Mouse (Mus musculus) kidney, postnatal 4 days (tissue): Measurements from ENCODE around the gene Kcnt1.
"Not testable (repeated sequence)": the region's sequence is repeated elsewhere in the genome, so short reads cannot be mapped to it uniquely, and the experiment has no call there.

Experiments used
- DNase-seq, 2 experiments: peaks; one replicate each; pipeline ENCODE4 v3.0.0; 2021; ENCODE audit warnings: mixed read lengths in 2 of 2

Kcnt1 gene

GRCm38 (mm10) chr2:25863337-25864131 is at the start of gene Kcnt1:
Gene Kcnt1, plus strand, starts transcription at chr2:25863734.
- peak; percentile 71 to 80 for DNase-seq

GRCm38 (mm10) chr2:25815748-25816147 is 47.8 kb upstream of the Kcnt1 start, which contains the start of gene Glt6d1:
Gene Glt6d1, minus strand, starts transcription at chr2:25815848.
- not testable (repeated sequence) for DNase-seq

GRCm38 (mm10) chr2:25822806-25823205 is 40.7 kb upstream of the Kcnt1 start, which contains the start of gene Lcn9:
Gene Lcn9, plus strand, starts transcription at chr2:25823153.
- DNase-seq: peak; percentile 22 to 32

- no peak for DNase-seq
Observed at GRCm38 (mm10) chr2:25824751-25825150, 38.8 kb upstream of the Kcnt1 start.

GRCm38 (mm10) chr2:25828344-25828947 is 35.1 kb upstream of the Kcnt1 start:
- no peak for DNase-seq

GRCm38 (mm10) chr2:25830786-25831185 is 32.7 kb upstream of the Kcnt1 start:
- no peak for DNase-seq

- DNase-seq: peak; percentile 84
Observed at GRCm38 (mm10) chr2:25836291-25836690, 27.2 kb upstream of the Kcnt1 start.

- DNase-seq: no peak
Observed at GRCm38 (mm10) chr2:25842161-25842560, 21.4 kb upstream of the Kcnt1 start.

GRCm38 (mm10) chr2:25842758-25843157 is 20.8 kb upstream of the Kcnt1 start:
- DNase-seq: no peak

- no peak for DNase-seq
Observed at GRCm38 (mm10) chr2:25844097-25844496, 19.4 kb upstream of the Kcnt1 start.

- no peak for DNase-seq
Observed at GRCm38 (mm10) chr2:25846516-25846915, 17.0 kb upstream of the Kcnt1 start.

- DNase-seq: no peak
Observed at GRCm38 (mm10) chr2:25847226-25847625, 16.3 kb upstream of the Kcnt1 start, which contains the start of gene Sohlh1. Gene Sohlh1, minus strand, starts transcription at chr2:25847248.

- DNase-seq: peak; percentile 66 to 70
Observed at GRCm38 (mm10) chr2:25850330-25850729, 13.2 kb upstream of the Kcnt1 start.

GRCm38 (mm10) chr2:25852626-25853025 is 10.9 kb upstream of the Kcnt1 start:
- peak in 1 of 2 experiments; percentile 8 for DNase-seq

GRCm38 (mm10) chr2:25853998-25854397 is 9.5 kb upstream of the Kcnt1 start:
- no peak for DNase-seq

- DNase-seq: no peak
Observed at GRCm38 (mm10) chr2:25859891-25860290, 3.6 kb upstream of the Kcnt1 start.

GRCm38 (mm10) chr2:25862038-25862437 is 1.5 kb upstream of the Kcnt1 start:
- DNase-seq: no peak

- DNase-seq: no peak
Observed at GRCm38 (mm10) chr2:25862696-25863270, 751 bp upstream of the Kcnt1 start.

- DNase-seq: peak; percentile 5 to 33
Observed at GRCm38 (mm10) chr2:25864230-25864629, 696 bp downstream of the Kcnt1 start.

- peak; percentile 16 to 39 for DNase-seq
Observed at GRCm38 (mm10) chr2:25865412-25865811, 1.9 kb downstream of the Kcnt1 start.

GRCm38 (mm10) chr2:25866656-25867055 is 3.1 kb downstream of the Kcnt1 start:
- no peak for DNase-seq

GRCm38 (mm10) chr2:25877250-25877735 is 13.8 kb downstream of the Kcnt1 start:
- no peak for DNase-seq

- DNase-seq: no peak
Observed at GRCm38 (mm10) chr2:25877736-25878268, 14.3 kb downstream of the Kcnt1 start.
